Mouse (Mus musculus) urinary bladder, adult 2 months (tissue): ENCODE results near the gene Clk3. TPM values are rescaled to one million over a fixed set of nuclear protein-coding genes. Genes with fewer than 3 reads are reported as not detected.

Source experiments
- DNase-seq: peaks from one replicate; pipeline ENCODE4 v3.0.0; 2022; ENCODE audit warnings: low spot score
- polyA plus RNA-seq: library from polyadenylated mRNA; depleted of rRNA; stranded (reverse); fragments of >200 nt; gene quantifications from 2 replicates; pipeline ENCODE4 v1.2.3, GENCODE M21; 2012; rRNA removed

The Clk3 gene
- polyA plus RNA-seq = 90.8 and 111 TPM in 2 replicates

DNA sequence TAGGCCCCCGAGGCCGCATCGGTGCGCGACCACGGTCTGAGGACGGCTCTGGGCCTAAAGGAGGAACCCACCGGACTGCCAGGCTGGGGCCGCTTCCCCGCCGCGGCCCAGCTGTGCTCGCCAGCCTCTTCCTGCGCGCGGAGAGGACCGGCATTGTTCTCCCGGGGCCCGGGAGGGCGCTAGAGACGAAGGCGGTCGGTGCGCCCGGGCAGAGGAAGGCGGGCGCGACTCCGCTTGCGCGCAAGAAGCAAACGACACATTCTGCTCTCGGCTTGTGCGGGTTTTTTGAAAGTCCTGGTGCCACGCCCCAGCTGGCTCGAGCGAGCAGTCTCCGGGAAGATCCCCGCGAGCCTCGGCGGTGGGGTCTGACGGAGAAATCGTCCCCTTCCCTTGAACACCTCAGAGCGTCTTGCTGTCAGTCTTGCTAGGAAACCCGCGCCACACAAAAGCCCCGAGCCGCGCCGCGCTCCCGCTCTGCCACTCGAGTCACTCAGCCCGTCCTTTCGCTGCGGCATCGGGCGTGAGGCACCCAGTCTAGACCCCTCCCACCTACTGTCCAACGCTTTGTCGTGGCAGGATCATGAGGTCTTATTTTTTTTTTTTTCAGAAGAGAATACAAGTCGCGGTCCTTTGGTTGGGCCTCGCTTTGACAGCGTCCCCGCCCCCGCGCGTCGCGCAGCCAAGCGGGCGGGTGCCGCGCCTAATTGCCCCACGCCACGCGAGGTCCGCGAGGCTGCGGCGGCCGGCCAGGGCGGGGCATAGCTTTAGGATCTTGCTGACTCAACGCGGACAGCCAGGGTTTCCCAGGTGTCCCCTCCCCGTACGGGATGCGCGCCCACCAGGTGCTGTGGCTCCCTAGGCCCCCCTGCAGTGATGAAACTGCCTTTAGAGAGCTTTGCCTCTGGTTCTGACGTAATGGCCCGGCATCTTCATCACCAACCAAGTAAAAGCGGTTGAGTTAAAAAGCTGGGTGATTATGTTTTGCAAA is at the start of gene Clk3:
Clk3 (minus strand) TSS at position 497 of the 988 bp plus-strand sequence.
- DNase-seq = peak; percentile 45

DNA sequence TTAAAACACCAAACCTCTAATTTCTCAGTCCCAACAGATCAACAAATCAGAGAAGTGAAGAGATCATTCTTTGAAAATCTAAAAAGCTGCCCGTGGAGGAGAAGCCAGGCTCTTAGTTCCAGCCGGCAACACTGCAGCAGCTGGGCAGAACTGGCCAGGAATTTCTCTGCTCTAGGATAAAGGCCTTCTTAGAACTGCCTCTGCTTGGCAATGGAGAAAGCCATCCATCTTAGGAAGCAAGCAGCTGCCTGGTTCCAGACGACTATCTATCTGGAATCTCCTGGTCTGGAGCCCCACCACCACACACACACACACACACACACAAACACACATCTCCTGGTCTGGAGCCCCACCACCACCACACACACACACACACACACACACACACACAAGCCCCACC is 49.2 kb upstream of the Clk3 start:
- no peak for DNase-seq

DNA sequence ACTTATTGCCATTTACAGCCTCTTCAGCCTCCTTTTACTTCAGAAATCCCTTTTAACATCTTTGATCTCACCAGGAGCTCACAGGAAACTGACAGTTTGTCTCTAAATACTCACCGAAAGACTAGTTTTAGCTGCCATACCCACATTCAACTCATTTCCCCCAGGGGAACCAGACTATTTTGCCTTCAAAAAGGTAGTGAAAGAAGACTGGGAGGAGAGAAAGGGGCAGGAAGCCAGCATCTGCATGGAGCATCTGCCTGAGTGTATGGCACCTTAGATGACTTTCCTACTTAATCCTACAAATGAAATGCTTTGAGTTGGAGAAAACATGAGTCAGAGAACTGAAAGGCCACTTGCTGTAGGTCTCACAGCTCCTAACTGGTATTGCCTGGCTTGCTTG is 48.4 kb upstream of the Clk3 start:
- DNase-seq = no peak

DNA sequence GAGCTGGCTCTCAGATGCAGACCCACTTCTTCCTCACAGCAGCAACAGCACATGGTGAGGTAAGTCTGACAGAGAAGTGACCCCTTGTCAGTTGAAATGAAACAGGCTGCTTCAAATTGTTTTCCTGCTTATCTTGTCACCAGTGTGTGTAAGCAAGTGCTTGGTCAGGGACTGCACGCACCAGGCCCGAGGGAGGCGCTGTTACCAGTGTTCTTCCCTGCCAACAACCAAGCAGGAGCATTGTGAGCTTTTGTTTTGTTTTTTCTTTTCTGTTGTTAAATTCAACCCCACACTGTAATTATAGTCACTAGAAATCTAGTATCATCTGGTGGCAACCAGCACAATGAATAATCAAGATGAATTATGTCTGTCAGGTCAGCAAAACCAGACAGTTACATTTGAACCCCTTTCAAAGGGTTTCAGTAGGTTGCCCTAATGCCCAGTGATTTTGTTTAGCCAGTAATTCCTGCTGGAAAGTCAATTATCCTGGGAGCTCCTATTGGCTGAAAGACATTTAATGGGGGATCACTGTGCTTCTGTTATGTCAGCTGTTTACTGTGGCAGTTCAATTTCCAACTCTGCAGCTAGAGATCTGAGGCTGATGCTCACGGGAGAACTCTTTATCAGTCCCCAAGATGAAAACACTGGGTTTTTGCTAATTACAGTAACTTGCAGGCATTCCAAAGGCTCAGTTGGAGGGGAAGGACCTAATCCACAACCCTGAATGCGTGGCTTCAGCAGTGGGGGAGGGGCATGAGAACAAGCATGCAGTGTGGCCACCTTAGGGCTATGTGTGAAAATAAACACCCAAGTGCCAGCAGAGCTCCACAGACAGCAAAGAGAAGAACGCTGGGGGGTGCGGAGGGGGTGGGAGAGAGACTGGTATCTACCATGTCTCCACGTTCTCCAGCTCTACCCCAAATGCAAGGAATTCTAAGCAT is 46.4 kb upstream of the Clk3 start:
- DNase-seq = no peak

DNA sequence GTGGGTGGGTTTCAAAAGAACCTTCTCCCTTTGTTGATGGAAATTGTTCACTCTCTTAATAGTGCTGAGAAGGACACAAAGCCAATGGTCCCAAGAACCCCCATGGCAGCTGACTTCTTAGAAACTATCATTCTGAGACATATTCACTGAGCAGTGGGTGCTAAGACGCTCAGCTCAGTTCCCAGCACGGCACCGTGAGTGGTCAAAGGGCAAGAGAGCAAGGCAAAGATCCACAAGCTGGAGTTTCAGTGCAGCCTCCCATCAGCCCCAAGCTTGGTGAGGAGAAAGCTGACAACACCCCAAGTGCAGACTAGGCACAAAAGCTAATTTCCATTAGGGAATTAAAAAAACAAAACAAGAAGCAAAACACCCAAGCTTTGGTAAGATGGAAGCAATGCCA is 45.0 kb upstream of the Clk3 start:
- no peak for DNase-seq

DNA sequence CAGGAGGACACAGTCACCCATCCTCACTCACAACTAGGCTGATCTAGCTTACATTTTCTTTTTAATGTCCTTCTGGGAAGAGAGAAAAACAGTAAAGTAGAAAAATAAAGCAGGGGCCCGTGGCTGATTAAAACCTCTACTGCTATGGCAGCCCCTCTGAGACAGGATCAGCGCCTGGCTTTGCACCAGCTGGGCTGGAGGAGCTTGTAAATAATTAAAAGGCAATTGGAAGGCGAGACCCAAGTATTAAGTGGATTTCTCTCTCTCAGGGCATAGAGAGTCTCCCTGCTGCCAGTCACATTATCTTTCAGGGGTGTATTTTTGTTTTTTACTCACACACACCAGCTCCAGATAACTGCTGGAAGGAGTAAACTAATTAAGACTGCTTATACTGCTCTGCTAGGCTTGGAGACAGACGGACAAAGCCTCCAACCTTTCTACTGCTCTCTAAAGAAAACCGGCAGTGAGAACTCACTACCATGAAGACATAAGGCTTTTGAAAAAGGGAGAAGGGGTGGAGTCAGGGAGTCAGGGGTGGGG is 43.2 kb upstream of the Clk3 start:
- DNase-seq = no peak

DNA sequence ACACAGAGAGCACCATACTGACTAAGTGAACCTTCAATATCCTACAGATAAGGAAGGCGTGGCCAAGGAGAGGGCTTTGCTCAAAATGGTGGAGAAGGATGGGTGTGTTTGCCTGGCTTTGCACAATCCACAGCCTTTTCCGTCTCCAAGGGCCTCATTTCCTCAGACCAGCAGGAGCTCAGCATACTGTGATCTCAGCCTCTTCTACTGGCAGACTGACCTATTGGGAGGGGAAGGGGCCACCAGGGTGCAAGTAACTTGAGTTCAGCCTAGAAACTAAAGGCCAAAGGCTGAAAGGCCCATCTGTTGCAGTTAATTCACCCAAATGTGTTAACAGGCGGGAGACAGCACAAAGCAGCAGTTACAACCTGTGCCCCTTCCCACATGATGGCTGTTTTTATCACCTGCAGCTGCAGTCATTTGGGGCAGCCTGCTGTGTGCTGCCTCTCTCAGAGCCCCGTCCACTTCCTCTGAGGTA is 41.6 kb upstream of the Clk3 start:
- no peak for DNase-seq

DNA sequence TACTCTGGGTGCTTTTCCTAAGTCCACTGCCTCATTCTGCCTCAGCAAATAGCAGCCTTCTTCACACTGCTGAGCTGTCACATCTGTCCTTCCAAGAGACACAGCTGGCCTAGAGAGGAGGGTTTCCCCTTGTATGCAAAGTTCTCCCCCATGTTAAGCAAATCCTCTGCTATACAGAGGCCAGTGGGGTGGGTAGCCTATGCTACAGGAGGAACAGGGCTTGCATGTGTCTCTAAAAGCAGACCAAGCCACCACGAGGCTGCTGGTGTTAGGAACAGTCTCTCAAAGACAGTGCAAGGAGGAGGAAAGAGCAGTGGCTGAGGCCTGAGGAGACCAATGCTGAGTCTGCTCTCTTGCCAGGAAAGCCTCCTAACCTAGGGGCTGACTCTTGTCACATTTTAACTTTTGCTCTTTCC is 40.4 kb upstream of the Clk3 start:
- DNase-seq = no peak

DNA sequence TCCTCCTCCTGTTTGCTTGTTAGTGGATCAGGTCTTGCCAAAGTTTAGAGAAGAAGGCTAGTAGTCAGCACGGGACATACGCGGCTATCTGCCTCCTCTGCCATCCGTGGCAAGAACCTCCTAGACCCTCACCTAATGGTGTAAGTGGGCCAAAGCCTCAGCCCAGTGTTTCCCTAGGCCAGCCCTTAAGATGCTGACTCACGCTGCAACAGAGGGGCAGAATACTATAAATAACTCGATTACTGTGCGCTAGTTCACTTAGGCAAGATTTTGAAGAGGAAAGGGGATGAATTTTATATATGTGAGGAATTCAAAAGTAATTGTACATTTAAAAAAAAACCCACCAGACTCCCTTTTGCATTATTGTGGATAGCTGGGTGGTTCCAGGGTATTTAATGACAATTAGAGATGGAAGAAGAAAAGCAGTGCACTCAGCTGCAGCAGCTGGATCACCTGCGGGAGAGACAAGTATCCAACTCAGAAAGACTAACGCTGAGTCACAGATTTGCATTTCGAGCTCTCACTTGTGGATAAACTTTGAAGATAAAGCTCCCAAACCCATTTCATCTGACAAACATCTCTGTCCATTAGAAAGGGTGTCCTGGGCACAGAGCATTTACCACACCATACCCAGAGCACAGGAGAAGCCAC is 39.6 kb upstream of the Clk3 start:
- DNase-seq = no peak

DNA sequence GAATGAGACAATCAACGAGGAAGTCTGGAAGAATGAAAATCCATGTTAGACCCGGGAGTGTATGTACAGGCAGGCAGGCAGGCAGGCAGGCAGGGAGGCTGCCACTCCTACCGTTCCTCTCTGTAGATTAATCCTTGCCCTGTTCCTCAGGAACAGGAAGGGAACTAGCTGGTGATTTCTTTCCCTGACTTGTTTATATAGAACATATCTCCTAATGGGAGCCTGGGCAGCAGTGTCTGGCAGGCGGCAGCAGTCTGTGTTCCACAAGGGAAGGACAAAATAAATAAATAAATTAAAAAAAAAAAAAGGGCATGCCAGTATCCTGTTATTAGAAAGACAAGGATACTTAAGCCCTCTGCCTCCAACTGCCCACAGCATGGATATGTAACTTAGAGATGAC is 38.2 kb upstream of the Clk3 start:
- DNase-seq = no peak

DNA sequence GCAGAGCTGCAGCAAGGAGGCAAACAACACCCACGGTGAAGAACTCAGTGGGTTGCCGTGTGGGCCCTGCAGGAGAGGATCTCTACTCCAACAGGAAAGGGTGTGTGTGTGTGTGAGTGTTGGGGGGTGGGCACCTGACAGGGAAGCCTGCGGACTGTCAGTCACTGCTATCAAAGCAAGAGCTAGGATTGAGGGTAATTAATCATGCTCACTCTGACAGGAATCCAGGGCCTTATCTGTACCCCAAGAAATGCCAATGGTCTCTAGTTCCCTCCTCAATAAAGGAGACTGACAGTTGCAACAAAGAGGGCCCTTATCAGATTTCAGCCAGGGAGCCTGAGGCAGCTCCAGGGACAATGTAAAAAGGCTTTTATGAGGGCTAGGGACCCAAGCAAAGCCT is 37.4 kb upstream of the Clk3 start:
- no peak for DNase-seq

DNA sequence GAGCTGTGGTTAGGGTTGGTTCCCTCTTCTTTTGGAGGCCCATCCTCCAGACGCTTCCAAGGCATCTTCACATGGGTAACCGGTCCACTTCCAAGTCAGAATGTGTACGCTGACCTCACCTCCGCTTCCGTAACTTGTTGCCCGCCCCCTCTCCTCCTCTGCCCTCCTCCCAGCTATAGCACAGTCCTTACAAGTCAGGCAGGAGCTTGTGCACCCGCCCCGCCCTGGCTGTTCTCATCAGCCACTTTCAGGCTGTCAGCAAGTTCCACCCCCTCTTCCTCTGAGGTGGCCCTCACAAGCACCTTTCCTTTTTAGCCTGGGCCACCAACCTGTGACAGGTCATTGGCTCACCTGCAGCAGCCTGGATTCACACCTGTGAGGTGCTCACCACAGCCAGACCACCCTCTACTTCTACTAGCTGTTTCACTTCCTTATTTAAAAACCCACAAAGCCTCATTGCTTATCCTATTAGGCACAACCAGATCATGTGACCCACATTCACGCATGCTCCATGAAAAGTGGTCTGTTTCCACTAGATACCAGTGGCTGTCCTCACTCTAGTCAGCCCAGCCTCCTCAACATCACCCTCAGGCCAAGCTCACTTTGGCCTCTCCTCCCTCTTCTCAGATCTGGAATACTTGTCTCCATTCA is 34.8 kb upstream of the Clk3 start:
- DNase-seq = no peak

DNA sequence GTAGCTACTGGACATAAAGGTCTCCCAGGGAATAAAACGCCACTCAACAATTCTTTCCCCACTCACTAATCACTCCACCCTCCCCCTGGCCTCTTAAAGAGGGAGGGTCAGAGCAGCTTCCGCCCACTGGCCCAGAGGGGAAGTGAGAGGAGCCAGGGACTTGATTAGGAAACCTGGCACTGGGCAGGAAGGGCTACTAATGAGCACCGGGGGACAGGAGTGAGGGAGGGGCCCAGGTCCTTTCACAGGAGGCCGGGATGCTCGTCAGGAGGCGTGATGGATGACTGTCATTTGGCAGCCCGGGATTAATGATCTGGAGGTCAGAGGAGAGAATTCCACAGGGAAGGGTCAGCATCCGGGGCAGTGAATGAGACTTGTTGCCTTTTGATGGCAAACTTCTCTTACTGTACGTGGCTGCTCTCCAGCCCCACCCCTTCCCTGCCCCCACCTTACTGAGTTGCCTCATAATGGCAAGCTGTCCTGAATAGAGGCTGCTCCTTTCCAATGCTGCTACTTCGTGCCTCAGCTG is 33.1 kb upstream of the Clk3 start:
- no peak for DNase-seq

DNA sequence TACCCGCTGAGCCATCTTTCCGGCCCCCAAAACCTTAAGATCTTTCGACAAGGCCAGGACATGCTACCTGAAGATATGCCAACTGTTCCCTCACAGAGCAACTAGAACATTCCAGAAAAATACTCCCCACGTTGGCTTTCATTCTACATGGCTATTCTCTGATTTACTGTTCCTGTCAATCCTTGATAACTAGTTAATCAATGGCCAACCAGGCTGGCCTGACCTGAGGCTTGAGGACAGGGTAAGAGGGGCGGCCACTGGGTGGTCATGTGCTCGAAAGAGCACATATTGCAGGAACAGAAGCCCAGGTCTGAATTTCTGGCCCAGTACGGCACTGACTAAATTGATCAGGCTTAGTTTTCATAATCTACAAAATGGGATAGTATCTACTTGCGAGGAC is 31.8 kb upstream of the Clk3 start:
- DNase-seq = no peak

DNA sequence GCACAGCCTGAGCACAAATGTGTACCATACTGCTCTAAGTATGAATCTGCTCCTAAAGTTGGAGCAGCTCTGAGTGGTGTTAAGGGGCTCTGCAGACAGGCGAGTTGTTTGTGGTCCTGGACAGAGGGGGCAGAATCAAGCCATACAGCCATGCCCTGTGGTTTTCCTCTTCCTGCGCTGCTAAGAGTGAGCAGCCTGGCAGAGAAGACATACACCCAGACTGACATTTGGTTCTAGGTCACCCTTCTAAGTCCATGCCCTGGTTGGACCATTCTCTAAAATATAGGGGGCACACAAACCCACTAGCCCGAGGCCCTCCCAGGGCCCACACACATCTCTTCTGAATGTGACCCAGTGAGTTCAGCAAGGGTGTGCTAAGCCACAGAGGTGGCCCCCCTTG is 24.1 kb upstream of the Clk3 start:
- DNase-seq = no peak

DNA sequence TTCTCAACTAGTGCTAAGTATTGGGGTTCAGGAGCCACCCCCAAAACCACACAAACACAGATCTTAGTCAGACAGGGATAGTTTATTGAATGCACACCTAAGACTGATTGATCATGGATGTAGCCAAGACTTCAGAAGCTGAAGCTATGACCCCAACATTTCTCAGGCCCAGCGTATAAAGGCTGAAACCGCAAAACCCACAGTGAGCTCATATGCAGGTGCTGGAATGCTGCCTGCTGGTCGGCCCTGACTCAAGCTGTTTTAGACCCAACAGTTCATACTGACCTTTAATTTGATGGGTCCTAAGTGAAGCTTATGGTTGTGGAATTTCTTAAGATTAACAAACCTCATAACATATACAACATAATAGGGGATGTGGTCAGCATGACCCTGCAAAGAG is 17.0 kb upstream of the Clk3 start:
- no peak for DNase-seq

DNA sequence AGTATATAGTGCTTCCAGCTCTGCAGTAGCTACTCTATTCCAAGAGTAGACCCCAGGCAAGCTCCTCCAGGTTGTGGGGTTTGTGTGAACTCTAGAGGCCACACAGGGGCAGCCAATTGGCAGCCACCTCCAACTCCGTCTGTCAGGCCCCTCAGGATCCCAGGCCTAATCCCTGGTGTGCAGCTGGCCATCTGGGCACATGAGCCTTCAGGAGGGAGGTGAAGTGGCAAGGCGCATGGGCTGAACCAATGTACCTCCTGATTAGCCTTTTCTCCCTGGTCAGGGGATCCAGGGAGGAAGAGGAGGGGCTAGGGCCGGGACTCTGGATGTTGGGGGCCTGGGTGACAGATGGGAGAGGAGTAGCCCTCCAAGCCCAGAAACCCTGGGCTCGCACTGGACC is 10.1 kb upstream of the Clk3 start:
- no peak for DNase-seq

DNA sequence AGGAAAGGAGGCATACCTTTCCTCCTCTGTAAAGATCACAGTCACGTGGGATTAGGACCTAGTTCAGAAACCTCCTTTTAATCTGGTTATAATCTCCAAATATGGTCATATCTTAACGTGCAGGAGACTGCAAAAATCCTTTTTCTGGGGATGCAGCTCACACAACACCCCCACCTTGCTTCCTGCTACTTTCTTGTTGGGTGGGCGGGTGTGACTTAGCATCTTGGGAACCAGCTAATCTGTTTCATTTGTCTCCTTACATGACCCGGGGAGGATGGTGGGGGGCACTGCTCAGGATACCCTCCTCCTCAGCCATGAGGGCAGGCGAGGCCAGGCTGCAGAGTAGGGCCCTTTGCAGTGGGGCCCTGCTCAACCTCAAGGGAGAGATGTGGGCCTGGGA is 9.4 kb upstream of the Clk3 start:
- no peak for DNase-seq

DNA sequence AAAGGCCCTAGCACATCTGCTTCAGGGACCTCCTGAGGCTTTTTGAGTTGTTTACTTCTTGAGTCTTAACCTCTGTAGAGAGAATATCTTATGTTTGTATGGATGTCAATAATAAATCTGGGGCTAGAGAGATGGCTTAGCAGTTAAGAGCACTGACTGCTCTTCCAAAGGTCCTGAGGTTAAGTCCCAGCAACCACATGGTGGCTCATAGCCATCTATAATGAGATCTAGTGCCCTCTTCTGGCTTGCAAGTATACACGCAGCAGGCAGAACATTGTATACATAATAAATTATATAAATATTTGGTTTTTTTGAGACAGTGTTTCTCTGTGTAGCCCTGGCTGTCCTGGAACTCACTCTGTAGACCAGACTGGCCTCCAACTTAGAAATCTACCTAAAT is 8.5 kb upstream of the Clk3 start:
- no peak for DNase-seq

DNA sequence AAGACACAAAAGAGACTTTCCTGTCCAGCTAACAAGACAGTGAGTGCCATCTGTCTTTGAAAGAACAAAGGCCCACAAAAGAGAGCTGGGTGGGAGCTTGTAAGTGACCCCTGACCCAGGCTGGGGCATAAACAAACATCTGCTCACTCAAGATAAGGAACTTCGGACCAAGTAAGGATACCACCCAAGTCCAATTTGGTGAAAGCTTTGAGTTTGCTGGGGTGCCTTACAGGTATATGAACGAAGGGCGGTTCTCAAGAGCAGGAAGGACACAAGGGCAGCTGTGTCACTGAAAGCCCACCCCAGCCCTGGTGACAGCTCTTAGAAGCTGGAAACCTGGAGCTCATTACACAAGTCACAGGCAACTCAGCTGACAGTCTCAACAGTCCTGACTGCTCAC is 8.1 kb upstream of the Clk3 start:
- DNase-seq = no peak

DNA sequence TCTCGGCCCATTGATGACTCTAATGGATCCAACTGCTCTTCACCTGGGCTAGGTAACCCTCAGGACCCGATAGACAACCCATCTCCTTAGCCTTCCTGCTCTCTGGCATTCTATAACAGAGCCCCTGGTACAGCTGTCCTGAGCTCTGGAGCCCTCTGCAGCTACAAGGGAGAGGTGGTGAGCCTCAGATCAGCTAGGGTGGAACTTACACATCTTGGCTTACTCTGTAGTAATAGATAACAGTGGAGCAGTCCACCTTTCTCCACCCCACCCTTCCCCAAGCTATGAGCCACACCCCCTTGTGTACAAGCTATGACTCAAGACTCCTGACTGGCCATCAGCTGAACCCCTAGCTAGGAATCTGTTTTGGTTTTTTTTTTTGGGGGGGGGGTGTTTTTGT is 5.2 kb upstream of the Clk3 start:
- no peak for DNase-seq
